Mouse (Mus musculus): ENCODE data around the gene Ldhal6b. TPM values are rescaled to one million over a fixed set of nuclear protein-coding genes. Genes with fewer than 3 reads are reported as not detected.

Gene Ldhal6b
- polyA plus RNA-seq, 1 experiment: 0.36 TPM

Other genes starting within 250 kb of the Ldhal6b start
- 34.2 and 47.5 TPM in 2 replicates for gene Tmem242, start 21.5 kb upstream of the Ldhal6b start, polyA plus RNA-seq (2012; rRNA removed)
- 4.8 and 8.3 TPM in 2 replicates for gene Zdhhc14, start 73.8 kb upstream of the Ldhal6b start, polyA plus RNA-seq (2012; rRNA removed)

Data from urinary bladder, adult 2 months (tissue).